Mouse (Mus musculus) CH12.LX (cell line): ENCODE results near the gene Kdm2b.

Experiments used
- CHD1 ChIP-seq: IDR thresholded peaks from 2 replicates; pipeline ENCODE4 v1.6.1; 2012; ENCODE audit warnings: low read depth, low read length, improper control_type of control experiment, inconsistent platforms
- CTCF ChIP-seq, 2 experiments: IDR thresholded peaks in 1 of 2; conservative IDR thresholded peaks in 1 of 2; 2 replicates each; pipeline ENCODE4 v1.5.1; 2011 to 2012; ENCODE audit warnings: low read depth in 2 of 2, low read length in 2 of 2, improper control_type of control experiment in 1 of 2, inconsistent platforms in 1 of 2, mild to moderate bottlenecking in 1 of 2, moderate library complexity in 1 of 2
- EP300 ChIP-seq: IDR thresholded peaks from 2 replicates; pipeline ENCODE4 v1.6.1; 2011; ENCODE audit warnings: low read length, improper control_type of control experiment
- HCFC1 ChIP-seq: IDR thresholded peaks from 2 replicates; pipeline ENCODE4 v1.6.1; 2012; ENCODE audit warnings: low read depth, mild to moderate bottlenecking, inconsistent platforms, low read length, improper control_type of control experiment
- JUND ChIP-seq: conservative IDR thresholded peaks from 2 replicates; pipeline ENCODE4 v1.6.1; 2011; ENCODE audit warnings: low read depth, low read length, improper control_type of control experiment
- MAZ ChIP-seq: IDR thresholded peaks from 2 replicates; pipeline ENCODE4 v1.6.1; 2012; ENCODE audit warnings: low read depth, mild to moderate bottlenecking, inconsistent platforms, low read length, improper control_type of control experiment, moderate library complexity
- POLR2A ChIP-seq: IDR thresholded peaks from 2 replicates; pipeline ENCODE4 v1.6.1; 2011; ENCODE audit warnings: low read depth, mild to moderate bottlenecking, improper control_type of control experiment, low read length
- USF2 ChIP-seq: conservative IDR thresholded peaks from 2 replicates; pipeline ENCODE4 v1.6.1; 2011; ENCODE audit warnings: low read depth, low read length, improper control_type of control experiment

GRCm38 (mm10) chr5:122883652-122884235, 105.9 kb downstream of the Kdm2b start:
- no peak for TF ChIP-seq CHD1
- no peak for TF ChIP-seq CTCF (conservative IDR thresholded peaks at IDR 0.05 in 1 of 2, IDR thresholded peaks at IDR 0.05 in 1 of 2; ENCODE audit: low read depth in 2 of 2, low read length in 2 of 2)
- no peak for TF ChIP-seq HCFC1
- no peak for TF ChIP-seq EP300
- peak; percentile 55 for TF ChIP-seq POLR2A
- no peak for TF ChIP-seq MAZ
- no peak for TF ChIP-seq USF2
- no peak for TF ChIP-seq JUND
